Mouse (Mus musculus) C2C12 (cell line): ENCODE data around the gene Meis2.

Experiments
- CEBPB ChIP-seq: IDR thresholded peaks from one replicate; pipeline ENCODE4 v1.6.1; 2011; ENCODE audit warnings: low read depth, mild to moderate bottlenecking, control low read depth, moderate library complexity
- CTCF ChIP-seq: IDR thresholded peaks from one replicate; pipeline ENCODE4 v1.5.1; 2011; ENCODE audit not compliant: control insufficient read depth, insufficient read depth, insufficient read length

- TF ChIP-seq CTCF (no peak), CEBPB (no peak)
Measured at GRCm38 (mm10) chr2:116060210-116060609, 5.4 kb downstream of the Meis2 start.
